Mouse (Mus musculus): ENCODE measurements around the gene Olfr455.

Olfr455 gene

DNA sequence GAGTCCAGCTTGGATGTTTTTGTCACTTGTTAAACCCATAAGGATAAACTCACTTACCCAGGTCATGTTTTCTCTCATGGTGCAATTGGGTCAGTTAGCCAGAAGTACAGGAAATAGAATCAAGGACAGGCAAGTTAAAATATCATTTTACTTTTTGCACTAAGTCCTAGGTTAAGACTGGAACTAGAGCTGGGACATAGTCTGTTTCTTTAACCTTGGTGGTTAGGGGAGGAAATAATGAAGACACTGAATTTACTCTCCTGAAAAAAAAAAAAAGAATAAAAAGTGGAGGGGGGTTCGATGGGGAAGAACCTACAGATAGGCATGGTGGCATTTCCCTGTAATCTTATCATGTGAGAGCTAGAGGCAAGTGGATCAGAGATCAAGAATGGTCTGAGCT is 60.3 kb downstream of the Olfr455 start, which contains the start of gene Olfr456:
Gene Olfr456 (minus strand): TSS at position 101 of the 400 bp plus-strand sequence.
- no peak for DNase-seq (ENCODE audit: low read depth, low spot score)

All from brain, embryonic 18.5 days (tissue).